Mouse (Mus musculus): ENCODE measurements around the gene Ctnnbl1. TPM values are rescaled to one million over a fixed set of nuclear protein-coding genes. Genes with fewer than 3 reads are reported as not detected.

Ctnnbl1 gene
- polyA plus RNA-seq, 1 experiment, result 95.0 TPM

DNA sequence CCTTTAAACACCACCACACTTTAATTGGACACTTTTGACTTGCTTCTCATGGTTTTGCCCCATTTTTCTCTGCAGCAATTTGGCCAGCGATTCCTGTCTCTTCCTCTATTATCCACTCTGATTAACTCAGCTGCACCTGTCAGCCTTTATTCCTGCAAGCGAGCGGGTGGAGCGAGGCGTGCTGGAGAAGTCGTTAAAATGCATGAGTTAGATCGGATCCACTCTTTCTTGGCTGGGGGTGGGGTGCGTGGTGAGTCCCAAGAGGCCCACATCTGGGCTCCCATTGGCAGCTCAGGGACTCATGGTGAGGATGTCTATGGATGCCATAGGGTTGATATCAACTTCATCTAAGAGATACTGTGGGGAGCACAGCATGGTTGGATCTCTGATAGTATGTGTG lies 34.0 kb upstream of the Ctnnbl1 start:
- no peaks in the 10 kb centered on the region for H3K36me3 ChIP-seq (ENCODE audit: control insufficient read depth, insufficient read depth, low read length)
- TF ChIP-seq POLR2A (IDR thresholded peaks at IDR 0.05; ENCODE audit: control insufficient read depth, low read depth, low read length), result no peak
- TF ChIP-seq CTCF (IDR thresholded peaks at IDR 0.05; ENCODE audit: control insufficient read depth, insufficient read depth, insufficient replicate concordance, low read depth, low read length), result no peak
- no peaks in the 10 kb centered on the region for H3K27me3 ChIP-seq (ENCODE audit: control insufficient read depth, insufficient read depth, low read length)
- H3K4me1 ChIP-seq (ENCODE audit: control insufficient read depth, insufficient read depth, low read length), result peaks cover 2% of the 10 kb centered on the region; the same call in 1 of the 2 replicates
- H3K4me3 ChIP-seq (ENCODE audit: control insufficient read depth, low read depth, low read length), result no peak overlapping the region
- no peak overlapping the region for H3K27ac ChIP-seq (ENCODE audit: control insufficient read depth, insufficient read depth, low read depth, low read length)

DNA sequence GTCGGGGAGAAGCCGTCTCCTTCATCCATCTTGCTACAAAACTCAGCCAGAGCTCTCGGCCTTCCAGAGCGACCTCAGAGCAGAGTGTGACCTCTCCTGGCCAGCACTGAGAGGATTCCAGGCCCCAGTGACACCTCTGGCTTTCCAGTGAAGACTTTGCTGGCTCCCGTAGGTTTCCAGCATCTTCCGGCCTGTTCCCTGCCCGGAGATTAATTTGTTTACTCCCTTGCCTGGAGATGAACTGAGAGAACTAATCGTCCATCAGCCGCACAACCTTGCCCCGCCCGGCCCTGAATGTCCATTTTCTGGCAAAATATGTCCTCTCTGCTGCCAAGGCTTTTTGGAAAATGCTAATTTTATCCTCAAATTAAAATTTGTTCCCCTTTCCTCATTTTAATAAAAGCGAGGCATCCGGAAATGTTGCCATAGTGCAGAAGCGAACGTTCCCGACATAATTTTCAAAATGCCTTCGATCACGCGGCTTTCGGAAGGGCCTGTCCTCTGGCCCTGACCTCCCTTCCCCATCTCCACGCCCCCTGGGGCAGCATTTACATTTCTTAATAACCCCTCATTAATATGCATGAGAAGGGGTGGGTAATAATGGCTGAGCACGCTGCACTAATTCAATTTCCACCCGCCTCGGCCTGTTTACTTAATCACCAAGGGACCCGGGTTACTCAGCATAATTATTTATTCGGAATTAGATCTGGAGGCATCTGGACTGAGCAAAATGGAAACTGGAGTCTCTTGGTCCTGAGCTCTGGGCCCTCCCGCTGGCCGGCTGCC lies 32.0 kb upstream of the Ctnnbl1 start:
- no peak overlapping the region for H3K4me3 ChIP-seq (ENCODE audit: control insufficient read depth, low read depth, low read length)
- H3K27me3 ChIP-seq (ENCODE audit: control insufficient read depth, insufficient read depth, low read length), result no peaks in the 10 kb centered on the region
- no peak for TF ChIP-seq CTCF (IDR thresholded peaks at IDR 0.05; ENCODE audit: control insufficient read depth, insufficient read depth, insufficient replicate concordance, low read depth, low read length)
- no peak for TF ChIP-seq POLR2A (IDR thresholded peaks at IDR 0.05; ENCODE audit: control insufficient read depth, low read depth, low read length)
- H3K27ac ChIP-seq (ENCODE audit: control insufficient read depth, insufficient read depth, low read depth, low read length), result no peak overlapping the region; the same call in 1 of the 2 replicates
- no peaks in the 10 kb centered on the region for H3K36me3 ChIP-seq (ENCODE audit: control insufficient read depth, insufficient read depth, low read length)
- H3K4me1 ChIP-seq (ENCODE audit: control insufficient read depth, insufficient read depth, low read length), result peaks cover 2% of the 10 kb centered on the region; the same call in 1 of the 2 replicates

DNA sequence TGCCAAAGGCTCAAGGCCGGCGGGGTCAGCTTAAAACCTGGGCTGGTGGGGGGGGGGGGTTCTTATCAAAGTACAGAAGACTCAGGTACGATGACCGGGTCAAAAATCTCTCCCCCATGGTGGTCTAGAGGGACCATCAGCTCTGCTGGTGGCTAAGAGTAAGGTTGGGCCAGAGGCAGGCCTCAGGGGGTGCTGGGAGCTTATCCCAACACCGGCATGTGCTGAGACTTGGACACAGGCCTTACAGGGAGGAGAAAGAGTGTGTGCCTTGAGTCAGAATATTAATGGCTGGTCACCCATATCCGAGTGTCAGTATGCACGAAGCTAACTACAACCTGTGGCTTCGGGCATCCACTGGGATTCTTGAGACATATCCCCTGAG lies 31.4 kb upstream of the Ctnnbl1 start:
- TF ChIP-seq POLR2A (IDR thresholded peaks at IDR 0.05; ENCODE audit: control insufficient read depth, low read depth, low read length) (no peak), CTCF (IDR thresholded peaks at IDR 0.05; ENCODE audit: control insufficient read depth, insufficient read depth, insufficient replicate concordance, low read depth, low read length) (no peak)
- Histone ChIP-seq H3K27ac (ENCODE audit: control insufficient read depth, insufficient read depth, low read depth, low read length) (no peak overlapping the region), H3K36me3 (ENCODE audit: control insufficient read depth, insufficient read depth, low read length) (no peaks in the 10 kb centered on the region), H3K27me3 (ENCODE audit: control insufficient read depth, insufficient read depth, low read length) (no peaks in the 10 kb centered on the region), H3K4me1 (ENCODE audit: control insufficient read depth, insufficient read depth, low read length) (peaks cover 2% of the 10 kb centered on the region; the same call in 1 of the 2 replicates), H3K4me3 (ENCODE audit: control insufficient read depth, low read depth, low read length) (no peak overlapping the region)

DNA sequence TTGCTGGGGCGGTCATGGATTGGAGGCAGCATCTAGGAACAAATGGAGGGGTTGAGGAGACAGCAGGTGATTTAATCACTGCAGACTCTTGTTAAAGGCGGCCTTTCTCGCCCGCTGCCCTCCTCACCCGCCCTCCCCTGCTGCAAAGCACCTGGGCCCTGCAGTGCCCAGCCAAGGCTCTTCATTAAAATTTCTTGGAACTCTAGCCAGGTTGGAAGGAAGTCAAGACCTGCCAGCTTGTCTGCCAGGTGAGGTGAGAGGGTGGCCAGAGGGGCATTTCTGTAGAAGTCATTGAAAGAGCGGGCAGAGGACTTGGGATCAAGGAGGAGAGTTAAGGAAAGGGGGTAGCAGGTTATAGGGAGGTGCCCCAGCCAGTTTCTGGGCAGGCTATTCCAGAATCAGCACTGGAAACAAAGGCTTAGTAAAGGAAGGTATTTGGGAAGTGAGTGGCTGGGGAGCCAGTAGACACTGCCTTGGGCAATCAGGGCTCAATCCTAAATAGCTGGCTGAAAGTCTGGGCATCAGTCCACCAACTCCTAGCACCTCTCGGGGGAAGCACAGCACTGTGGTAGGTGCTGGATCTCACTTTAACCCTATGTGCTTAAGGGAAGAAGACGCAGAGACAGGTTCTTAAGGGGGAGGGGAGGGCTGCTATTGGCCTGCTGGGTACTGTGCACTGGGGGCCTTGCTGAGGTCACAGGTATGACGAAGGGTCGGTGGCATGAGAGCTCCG lies 29.8 kb upstream of the Ctnnbl1 start:
- Histone ChIP-seq H3K4me1 (ENCODE audit: control insufficient read depth, insufficient read depth, low read length) (peaks cover 2% of the 10 kb centered on the region; the same call in 1 of the 2 replicates), H3K36me3 (ENCODE audit: control insufficient read depth, insufficient read depth, low read length) (no peaks in the 10 kb centered on the region), H3K27ac (ENCODE audit: control insufficient read depth, insufficient read depth, low read depth, low read length) (no peak overlapping the region), H3K4me3 (ENCODE audit: control insufficient read depth, low read depth, low read length) (no peak overlapping the region), H3K27me3 (ENCODE audit: control insufficient read depth, insufficient read depth, low read length) (no peaks in the 10 kb centered on the region)
- TF ChIP-seq CTCF (IDR thresholded peaks at IDR 0.05; ENCODE audit: control insufficient read depth, insufficient read depth, insufficient replicate concordance, low read depth, low read length), result no peak
- TF ChIP-seq POLR2A (IDR thresholded peaks at IDR 0.05; ENCODE audit: control insufficient read depth, low read depth, low read length), result no peak

DNA sequence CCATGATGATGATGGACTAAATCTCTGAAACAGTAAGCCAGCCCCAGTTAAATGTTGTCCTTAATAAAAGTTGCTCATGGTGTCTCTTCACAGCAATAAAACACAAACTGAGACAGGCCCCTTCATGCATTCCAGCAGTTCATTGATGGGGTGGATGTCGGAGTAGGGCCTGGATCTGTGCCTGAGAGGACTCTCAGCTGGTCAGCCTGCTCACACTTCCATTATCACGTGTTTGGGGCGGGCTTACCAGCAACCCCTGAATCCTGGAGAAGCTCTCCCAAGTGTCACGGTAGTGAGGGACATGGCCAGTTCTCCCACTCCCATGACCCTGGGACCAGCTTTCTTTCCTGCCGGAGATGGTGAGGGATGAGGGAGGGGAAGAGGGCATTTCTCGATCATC lies 24.5 kb upstream of the Ctnnbl1 start:
- Histone ChIP-seq H3K27me3 (ENCODE audit: control insufficient read depth, insufficient read depth, low read length) (no peaks in the 10 kb centered on the region), H3K4me3 (ENCODE audit: control insufficient read depth, low read depth, low read length) (no peak overlapping the region), H3K27ac (ENCODE audit: control insufficient read depth, insufficient read depth, low read depth, low read length) (no peak overlapping the region), H3K4me1 (ENCODE audit: control insufficient read depth, insufficient read depth, low read length) (no peaks in the 10 kb centered on the region), H3K36me3 (ENCODE audit: control insufficient read depth, insufficient read depth, low read length) (no peaks in the 10 kb centered on the region)
- TF ChIP-seq CTCF (IDR thresholded peaks at IDR 0.05; ENCODE audit: control insufficient read depth, insufficient read depth, insufficient replicate concordance, low read depth, low read length) (no peak), POLR2A (IDR thresholded peaks at IDR 0.05; ENCODE audit: control insufficient read depth, low read depth, low read length) (no peak)

- Histone ChIP-seq H3K4me1 (ENCODE audit: control insufficient read depth, insufficient read depth, low read length) (no peaks in the 10 kb centered on the region), H3K27me3 (ENCODE audit: control insufficient read depth, insufficient read depth, low read length) (no peaks in the 10 kb centered on the region), H3K36me3 (ENCODE audit: control insufficient read depth, insufficient read depth, low read length) (no peaks in the 10 kb centered on the region), H3K4me3 (ENCODE audit: control insufficient read depth, low read depth, low read length) (no peak overlapping the region), H3K27ac (ENCODE audit: control insufficient read depth, insufficient read depth, low read depth, low read length) (no peak overlapping the region)
- TF ChIP-seq POLR2A (IDR thresholded peaks at IDR 0.05; ENCODE audit: control insufficient read depth, low read depth, low read length) (no peak), CTCF (IDR thresholded peaks at IDR 0.05; ENCODE audit: control insufficient read depth, insufficient read depth, insufficient replicate concordance, low read depth, low read length) (no peak)
These were observed 21.5 kb upstream of the Ctnnbl1 start for GRCm38 (mm10) chr2:157715586-157716191.

GRCm38 (mm10) chr2:157718441-157718840 lies 18.8 kb upstream of the Ctnnbl1 start:
- H3K36me3 ChIP-seq (ENCODE audit: control insufficient read depth, insufficient read depth, low read length), result no peaks in the 10 kb centered on the region
- H3K27ac ChIP-seq (ENCODE audit: control insufficient read depth, insufficient read depth, low read depth, low read length), result no peak overlapping the region
- no peaks in the 10 kb centered on the region for H3K4me1 ChIP-seq (ENCODE audit: control insufficient read depth, insufficient read depth, low read length)
- TF ChIP-seq POLR2A (IDR thresholded peaks at IDR 0.05; ENCODE audit: control insufficient read depth, low read depth, low read length) (no peak), CTCF (IDR thresholded peaks at IDR 0.05; ENCODE audit: control insufficient read depth, insufficient read depth, insufficient replicate concordance, low read depth, low read length) (no peak)
- no peaks in the 10 kb centered on the region for H3K27me3 ChIP-seq (ENCODE audit: control insufficient read depth, insufficient read depth, low read length)
- no peak overlapping the region for H3K4me3 ChIP-seq (ENCODE audit: control insufficient read depth, low read depth, low read length)
